Mouse (Mus musculus) G1E (cell line): ENCODE data around the gene Ncor2. TPM values are rescaled to one million over a fixed set of nuclear protein-coding genes. Genes with fewer than 3 reads are reported as not detected.
"Not testable (repeated sequence)": the region's sequence is repeated elsewhere in the genome, so short reads cannot be mapped to it uniquely, and the experiment has no call there.

Experiments used
- ATAC-seq: 2 replicates; pipeline ENCODE4 v1.8.0; 2016; ENCODE audit warnings: mild to moderate bottlenecking; ENCODE audit not compliant: insufficient number of reproducible peaks, poor library complexity, low FRiP score, severe bottlenecking; ENCODE audit errors: extremely low read depth
- DNase-seq: peaks from one replicate; pipeline ENCODE4 v3.0.0; 2012; ENCODE audit warnings: low spot score
- H3K27me3 ChIP-seq: 2 replicates; pipeline ENCODE4 v1.6.1; 2012; ENCODE audit warnings: mild to moderate bottlenecking, low read length, inconsistent platforms; ENCODE audit not compliant: insufficient read depth
- H3K36me3 ChIP-seq: replicated peaks from 2 replicates; pipeline ENCODE3; 2012; ENCODE audit warnings: mild to moderate bottlenecking, inconsistent platforms
- H3K4me1 ChIP-seq: 2 replicates; pipeline ENCODE4 v1.6.1; 2012; ENCODE audit warnings: low read depth, low read length, inconsistent platforms, mixed read lengths; ENCODE audit not compliant: insufficient read depth
- H3K4me3 ChIP-seq: 2 replicates; pipeline ENCODE4 v1.5.1; 2012; ENCODE audit warnings: low read depth, mild to moderate bottlenecking, inconsistent platforms, low read length, moderate library complexity, mixed read lengths
- H3K9me3 ChIP-seq: replicated peaks from 2 replicates; pipeline ENCODE4 v1.6.1; 2012; ENCODE audit warnings: inconsistent platforms
- CTCF ChIP-seq: IDR thresholded peaks from 2 replicates; pipeline ENCODE4 v1.5.1; 2012; ENCODE audit warnings: low read depth, low read length, inconsistent platforms, mixed read lengths
- GATA1 ChIP-seq: IDR thresholded peaks from 2 replicates; pipeline ENCODE4 v1.6.1; 2012; ENCODE audit warnings: borderline replicate concordance, low read length, inconsistent platforms, mixed read lengths
- GATA2 ChIP-seq: IDR thresholded peaks from 2 replicates; pipeline ENCODE4 v1.6.1; 2012; ENCODE audit warnings: low read depth, low read length, inconsistent platforms, borderline replicate concordance
- POLR2AphosphoS5 ChIP-seq: IDR thresholded peaks from 2 replicates; pipeline ENCODE4 v1.6.1; 2012; ENCODE audit warnings: low read depth, low read length, inconsistent platforms; ENCODE audit not compliant: insufficient replicate concordance
- TAL1 ChIP-seq: conservative IDR thresholded peaks from 2 replicates; pipeline ENCODE4 v1.6.1; 2012; ENCODE audit warnings: low read depth, low read length, inconsistent platforms, mixed read lengths
- polyA plus RNA-seq: library from polyadenylated mRNA; stranded (reverse); fragments of >175 nt; gene quantifications from 2 replicates; pipeline ENCODE4 v1.2.3, GENCODE M21; 2012
- total RNA-seq, 2 experiments: library from RNA; stranded (forward) in 1 of 2; stranded (reverse) in 1 of 2; fragments of 200-1000 nt in 1 of 2; fragments of >200 nt in 1 of 2; fragmentation: Nextera tagmentation in 1 of 2; gene quantifications; 2 replicates each; pipeline ENCODE4 v1.2.3; 2014 to 2017

The Ncor2 gene
- total and polyA plus RNA-seq, 3 experiments = 0.09 TPM; not detected in 2

DNA sequence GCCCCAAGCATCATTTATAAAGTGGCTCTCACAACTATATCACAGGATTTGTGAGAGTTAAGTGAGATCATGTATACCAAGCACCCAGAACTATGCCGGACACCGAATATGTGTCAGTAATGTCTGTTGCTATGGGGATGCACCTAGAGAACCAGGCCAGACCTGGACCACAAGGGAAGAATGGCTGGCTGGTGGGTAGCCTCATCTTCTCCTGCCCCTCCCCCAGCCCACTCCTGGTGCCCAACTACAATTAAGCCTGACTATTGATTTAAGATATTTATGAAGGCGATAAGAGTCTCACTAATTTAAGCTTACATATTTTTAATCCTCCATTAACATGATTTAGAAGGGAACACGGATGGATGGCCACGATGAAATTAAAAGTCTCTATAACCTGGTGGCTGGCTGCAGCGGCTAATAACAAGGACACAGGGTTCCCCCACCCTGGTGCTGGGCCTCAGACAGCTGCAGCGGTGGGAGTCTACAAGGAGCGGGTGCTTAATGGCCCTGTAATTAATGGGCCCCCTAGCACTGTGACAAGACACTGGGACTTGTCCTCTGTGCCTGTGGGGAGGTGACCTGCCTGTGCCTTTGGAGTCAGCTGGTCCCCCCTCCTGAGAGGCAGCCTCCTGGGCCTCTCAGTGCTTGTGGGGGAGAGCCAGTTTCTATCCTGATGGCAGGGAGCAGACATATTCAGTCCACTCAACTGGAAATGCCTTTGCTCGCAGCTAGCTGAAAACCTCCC, 38.6 kb upstream of the Ncor2 start:
- ATAC-seq (no peak), DNase-seq (no peak)
- TF ChIP-seq CTCF = no peak
- no peak overlapping the region for H3K4me3 ChIP-seq
- H3K4me1 ChIP-seq = no peaks in the 10 kb centered on the region
- H3K27me3 ChIP-seq = no peaks in the 10 kb centered on the region
- no peaks in the 10 kb centered on the region for H3K36me3 ChIP-seq
- H3K9me3 ChIP-seq = peaks cover 71% of the 10 kb centered on the region

DNA sequence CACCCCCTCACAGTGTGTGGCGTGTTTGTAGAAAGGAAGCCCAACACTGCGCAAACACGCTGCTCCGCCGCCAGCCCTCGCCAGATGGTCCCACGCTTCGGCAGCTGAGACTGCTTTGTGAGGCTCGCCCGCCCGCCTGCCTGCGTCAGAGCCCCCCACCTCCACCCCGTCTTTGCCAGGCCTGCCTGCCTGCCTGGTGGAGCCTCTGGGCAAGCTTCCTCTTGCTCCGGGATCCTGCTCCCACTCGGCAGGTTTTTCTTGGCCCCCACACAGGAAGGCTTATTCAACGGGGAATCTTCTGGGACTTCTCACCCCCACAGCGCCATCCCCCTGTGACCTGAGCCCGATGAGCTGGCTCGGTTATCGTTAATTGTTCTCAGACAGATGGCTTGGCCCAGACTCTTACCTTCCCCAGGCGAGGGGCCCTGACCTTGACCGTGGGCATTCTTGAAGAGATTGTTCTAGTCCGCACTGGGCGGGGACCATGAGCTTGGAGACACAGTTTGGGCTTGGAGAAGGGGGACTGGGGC, 37.0 kb upstream of the Ncor2 start:
- Histone ChIP-seq H3K4me3 (peak overlapping the region; percentile 27; the same call in 1 of the 2 replicates), H3K27me3 (no peaks in the 10 kb centered on the region), H3K4me1 (no peaks in the 10 kb centered on the region), H3K36me3 (no peaks in the 10 kb centered on the region), H3K9me3 (peaks cover 70% of the 10 kb centered on the region)
- TF ChIP-seq GATA1 (no peak), CTCF (no peak), TAL1 (no peak), POLR2AphosphoS5 (no peak), GATA2 (no peak)
- DNase-seq (no peak), ATAC-seq (no peak)

DNA sequence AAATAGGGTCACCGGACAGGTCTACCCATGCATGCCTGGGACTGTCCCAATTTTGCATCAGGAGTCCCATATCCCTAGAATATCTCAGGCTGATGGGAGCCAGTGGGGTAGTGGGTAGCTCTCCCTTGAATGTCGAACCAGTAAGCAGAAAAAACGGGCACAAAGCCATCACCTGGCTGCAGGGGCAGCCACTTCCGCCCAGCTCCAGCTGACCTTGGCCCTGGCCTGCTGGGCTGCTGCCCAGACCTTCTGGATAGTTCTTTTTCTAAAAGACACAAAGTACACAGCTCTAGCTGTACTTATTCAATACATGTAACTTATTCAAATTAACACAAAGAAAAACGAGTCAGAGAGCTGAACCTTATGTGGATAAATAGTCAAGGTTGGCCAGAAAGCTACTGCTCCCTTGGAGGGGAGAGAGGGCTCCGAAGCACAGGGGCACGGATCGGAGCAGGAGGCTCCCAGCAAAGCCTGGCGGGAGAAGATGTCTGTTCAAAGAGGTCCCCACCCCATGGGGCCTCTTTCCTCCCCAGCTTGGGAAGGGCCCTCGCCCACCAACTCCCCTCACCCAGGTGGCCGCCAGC, 36.4 kb upstream of the Ncor2 start:
- DNase-seq (no peak), ATAC-seq (no peak)
- H3K27me3 ChIP-seq = no peaks in the 10 kb centered on the region
- no peaks in the 10 kb centered on the region for H3K4me1 ChIP-seq
- TF ChIP-seq CTCF = no peak
- no peak for TF ChIP-seq POLR2AphosphoS5
- TF ChIP-seq TAL1 = no peak
- no peak for TF ChIP-seq GATA2
- no peak for TF ChIP-seq GATA1
- peak overlapping the region; percentile 27; the same call in 1 of the 2 replicates for H3K4me3 ChIP-seq
- H3K9me3 ChIP-seq = peaks cover 72% of the 10 kb centered on the region
- H3K36me3 ChIP-seq = no peaks in the 10 kb centered on the region

GRCm38 (mm10) chr5:125214064-125214463, 35.0 kb upstream of the Ncor2 start:
- Histone ChIP-seq H3K36me3 (no peaks in the 10 kb centered on the region), H3K9me3 (peaks cover 73% of the 10 kb centered on the region), H3K27me3 (no peaks in the 10 kb centered on the region), H3K4me1 (no peaks in the 10 kb centered on the region), H3K4me3 (no peak overlapping the region)
- no peak for DNase-seq
- no peak for ATAC-seq
- TF ChIP-seq TAL1 (no peak), CTCF (no peak), POLR2AphosphoS5 (no peak), GATA2 (no peak), GATA1 (no peak)

GRCm38 (mm10) chr5:125204910-125205309, 25.9 kb upstream of the Ncor2 start:
- not testable (repeated sequence) for H3K4me3 ChIP-seq, H3K27me3 ChIP-seq, H3K4me1 ChIP-seq, DNase-seq, H3K36me3 ChIP-seq, ATAC-seq
- peaks cover 74% of the 10 kb centered on the region for H3K9me3 ChIP-seq

DNA sequence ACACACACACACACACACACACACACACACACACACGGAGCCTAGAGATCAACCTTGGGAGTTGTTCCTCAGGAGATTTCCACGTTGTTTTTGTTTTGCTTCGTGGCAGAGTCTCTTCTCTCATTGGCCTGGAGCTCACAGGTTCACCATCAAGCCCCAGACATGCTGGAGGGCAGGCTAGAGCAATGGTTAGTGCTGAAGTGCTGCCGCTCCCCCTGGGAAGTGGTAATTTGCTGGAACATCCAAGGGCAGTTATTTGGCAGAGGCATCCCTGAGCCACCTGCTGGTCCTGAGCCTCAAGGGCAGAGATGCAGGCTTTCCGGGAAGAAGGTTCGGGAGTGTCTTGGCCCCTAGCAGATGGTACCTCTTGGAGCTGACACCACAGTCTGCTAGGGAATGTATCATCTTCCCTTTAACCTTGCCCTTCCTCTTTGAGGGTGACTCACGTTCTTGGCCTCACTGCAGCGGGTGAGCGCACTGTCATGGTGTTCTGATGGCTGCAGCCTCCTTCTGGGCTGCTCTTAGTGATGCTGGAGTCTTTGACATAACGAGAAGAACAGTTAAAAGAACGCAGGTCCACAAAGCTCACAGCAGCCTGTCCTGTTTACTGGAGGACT, 25.3 kb upstream of the Ncor2 start:
- ATAC-seq = no peak
- Histone ChIP-seq H3K4me3 (no peak overlapping the region), H3K9me3 (peaks cover 79% of the 10 kb centered on the region), H3K27me3 (no peaks in the 10 kb centered on the region), H3K36me3 (no peaks in the 10 kb centered on the region), H3K4me1 (no peaks in the 10 kb centered on the region)
- DNase-seq = no peak
- TF ChIP-seq CTCF (no peak), GATA2 (no peak), POLR2AphosphoS5 (no peak), GATA1 (no peak), TAL1 (no peak)

DNA sequence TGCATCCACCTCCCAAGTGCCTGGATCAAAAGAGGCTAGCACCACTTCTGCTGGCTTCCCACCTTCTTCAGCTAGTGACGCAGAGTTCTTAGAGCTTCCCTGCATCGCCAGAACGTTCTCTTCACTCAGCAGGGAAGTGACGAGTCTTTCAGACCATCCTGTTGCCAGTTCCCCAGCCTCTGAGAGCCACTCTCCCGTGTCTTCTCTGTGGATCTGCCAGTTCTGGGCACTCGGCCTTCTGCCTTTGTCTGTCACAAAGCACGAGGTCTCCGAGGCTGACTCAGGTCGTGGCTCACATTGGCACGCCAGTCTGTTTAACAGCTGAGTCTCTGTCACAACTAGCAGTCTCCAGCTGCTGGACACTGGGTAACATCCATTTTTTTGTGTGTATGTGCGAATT, 24.7 kb upstream of the Ncor2 start:
- Histone ChIP-seq H3K4me1 (no peaks in the 10 kb centered on the region), H3K36me3 (no peaks in the 10 kb centered on the region), H3K4me3 (no peak overlapping the region), H3K9me3 (peaks cover 80% of the 10 kb centered on the region), H3K27me3 (no peaks in the 10 kb centered on the region)
- ATAC-seq (no peak), DNase-seq (no peak)
- no peak for TF ChIP-seq POLR2AphosphoS5
